Mouse (Mus musculus) layer of hippocampus, adult 18-20 months (tissue): ENCODE measurements around the gene Tenm3. TPM values are rescaled to one million over a fixed set of nuclear protein-coding genes. Genes with fewer than 3 reads are reported as not detected.

Experiments used
- DNase-seq, 2 experiments: peaks; one replicate each; pipeline ENCODE4 v3.0.0; 2022; ENCODE audit warnings: low spot score in 2 of 2
- total RNA-seq, 2 experiments: library from RNA; stranded (reverse); gene quantifications; 2 replicates each; pipeline ENCODE4 v1.2.3; 2021

Tenm3 gene
- total RNA-seq, 2 experiments from 2014 or later: 71.3 to 71.7 TPM

DNA sequence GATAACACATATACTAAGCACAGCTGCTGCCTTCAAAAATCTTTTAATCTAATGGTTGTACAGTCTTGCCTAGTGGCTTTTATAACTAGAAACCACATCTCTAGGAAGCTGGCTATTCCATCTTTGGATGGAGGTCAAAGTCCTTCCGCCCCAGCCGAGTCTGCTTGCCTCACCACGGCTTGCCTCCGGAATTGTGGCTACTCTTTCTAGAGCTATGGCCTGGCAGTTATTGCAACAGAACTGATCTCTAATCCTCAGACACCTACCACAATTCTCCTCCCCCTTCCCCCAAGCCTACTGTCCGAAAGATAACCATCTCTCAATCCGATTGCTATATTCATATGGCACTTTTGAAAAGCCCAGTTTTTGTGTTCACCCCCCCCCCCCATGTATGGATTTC, 101.0 kb downstream of the Tenm3 start:
- no peak for DNase-seq

DNA sequence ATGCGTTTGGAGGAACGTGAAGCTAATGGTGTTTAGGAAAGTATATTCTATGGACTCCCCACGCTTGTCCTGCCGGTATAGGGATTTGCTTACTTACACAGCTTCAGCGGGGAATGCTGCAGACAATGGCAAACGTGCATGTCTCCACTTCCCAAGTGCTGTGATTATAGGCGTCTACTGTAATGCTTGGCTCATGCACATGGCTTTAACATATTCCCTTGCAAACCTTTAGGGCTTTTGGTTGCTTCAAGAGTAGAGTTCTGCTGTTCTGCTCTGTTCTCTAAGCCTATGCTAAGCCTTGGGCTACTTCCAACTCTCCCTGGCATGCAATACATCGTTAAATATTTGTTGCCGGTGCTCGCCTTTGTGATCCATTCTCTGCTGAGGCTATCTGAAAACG, 102.8 kb downstream of the Tenm3 start:
- no peak for DNase-seq

DNA sequence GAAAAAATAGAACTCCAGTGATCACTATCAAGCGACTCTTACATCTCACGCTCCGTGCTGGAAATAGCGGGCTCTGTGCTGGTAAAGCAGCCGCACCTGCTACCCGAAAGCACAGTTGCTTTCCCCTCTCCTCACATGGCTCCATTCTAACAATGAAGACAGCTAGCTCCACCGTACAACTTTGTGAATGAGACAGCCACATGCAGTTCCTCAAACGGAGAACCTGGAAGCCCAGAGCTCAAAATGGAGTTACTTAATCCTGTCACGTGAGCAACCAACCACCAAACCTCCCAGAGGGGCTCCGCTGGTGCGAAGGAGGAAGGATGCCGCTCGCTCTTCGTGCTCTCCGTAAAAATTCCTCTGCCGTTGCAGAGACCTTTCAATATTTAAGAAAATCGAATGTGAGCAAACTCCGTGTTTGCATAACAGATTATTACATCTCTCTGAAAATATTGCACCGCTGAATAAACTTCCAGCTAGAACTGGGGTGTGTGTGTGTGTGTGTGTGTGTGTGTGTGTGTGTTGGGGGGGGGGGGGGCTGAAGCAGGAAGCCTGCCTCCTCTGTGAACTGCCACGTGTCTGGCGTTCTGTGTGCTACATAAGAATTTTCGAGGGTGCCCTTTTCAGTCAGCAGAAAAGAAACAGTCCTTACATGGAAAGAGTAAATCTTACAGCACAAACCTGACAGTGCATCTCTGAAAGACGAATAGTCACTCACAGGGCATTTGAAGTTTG, 103.4 kb downstream of the Tenm3 start:
- DNase-seq: peak in 1 of 2 experiments; percentile 35

DNA sequence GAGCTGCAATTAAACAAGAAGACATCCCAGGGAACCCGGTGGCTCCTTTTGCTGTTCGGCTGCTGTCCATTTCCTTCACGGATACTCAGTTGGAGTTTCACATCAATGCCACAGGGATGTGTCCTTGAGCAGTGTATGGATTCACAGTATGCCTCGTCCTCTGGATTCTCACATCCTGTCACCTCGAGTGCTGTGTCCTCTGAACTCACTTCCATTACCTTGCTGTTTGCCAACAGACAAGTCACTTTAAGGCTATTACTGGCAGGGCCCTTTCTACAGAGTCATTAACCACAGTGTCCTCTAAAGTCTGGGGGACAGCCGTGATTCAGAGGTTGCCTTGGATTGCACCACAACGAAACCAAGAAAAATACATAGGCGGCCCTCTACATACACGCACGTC, 110.0 kb downstream of the Tenm3 start:
- no peak for DNase-seq

DNA sequence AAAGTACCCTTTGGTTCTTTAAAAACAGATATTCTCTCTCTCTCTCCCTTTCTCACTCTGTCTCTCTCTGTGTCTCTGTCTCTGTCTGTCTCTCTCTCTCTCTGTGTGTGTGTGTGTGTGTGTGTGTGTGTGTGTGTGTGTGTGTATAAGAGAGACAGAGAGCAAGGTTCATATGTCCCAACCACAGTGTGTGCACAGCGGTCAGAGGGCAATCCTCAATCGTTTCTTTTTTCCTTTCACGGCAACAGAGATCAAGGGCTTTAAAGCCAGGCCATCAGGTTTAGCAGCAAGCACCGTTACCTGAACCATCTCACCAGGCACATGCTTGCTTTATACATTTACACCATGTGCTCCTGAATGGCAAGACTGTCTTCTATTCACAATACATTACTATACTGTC, 110.7 kb downstream of the Tenm3 start:
- DNase-seq: no peak

DNA sequence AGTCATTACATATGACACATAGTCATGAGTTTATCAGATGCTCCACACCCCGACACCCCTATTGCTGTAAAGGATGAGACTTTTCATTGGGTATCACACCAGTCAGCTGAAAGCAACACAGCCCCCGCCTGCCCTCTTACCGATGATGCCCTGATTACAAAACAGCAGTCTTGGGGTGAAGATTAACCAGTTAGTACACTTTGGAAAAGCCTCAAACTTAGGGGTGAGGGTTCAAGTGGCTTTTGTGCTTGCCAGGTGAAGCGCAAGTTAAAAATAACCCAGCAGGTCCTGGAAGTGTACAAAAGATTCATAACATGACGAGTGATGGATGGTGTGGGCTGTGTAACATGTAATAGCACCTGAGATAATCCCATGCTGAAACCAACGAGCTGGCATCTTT, 113.0 kb downstream of the Tenm3 start:
- DNase-seq: no peak

DNA sequence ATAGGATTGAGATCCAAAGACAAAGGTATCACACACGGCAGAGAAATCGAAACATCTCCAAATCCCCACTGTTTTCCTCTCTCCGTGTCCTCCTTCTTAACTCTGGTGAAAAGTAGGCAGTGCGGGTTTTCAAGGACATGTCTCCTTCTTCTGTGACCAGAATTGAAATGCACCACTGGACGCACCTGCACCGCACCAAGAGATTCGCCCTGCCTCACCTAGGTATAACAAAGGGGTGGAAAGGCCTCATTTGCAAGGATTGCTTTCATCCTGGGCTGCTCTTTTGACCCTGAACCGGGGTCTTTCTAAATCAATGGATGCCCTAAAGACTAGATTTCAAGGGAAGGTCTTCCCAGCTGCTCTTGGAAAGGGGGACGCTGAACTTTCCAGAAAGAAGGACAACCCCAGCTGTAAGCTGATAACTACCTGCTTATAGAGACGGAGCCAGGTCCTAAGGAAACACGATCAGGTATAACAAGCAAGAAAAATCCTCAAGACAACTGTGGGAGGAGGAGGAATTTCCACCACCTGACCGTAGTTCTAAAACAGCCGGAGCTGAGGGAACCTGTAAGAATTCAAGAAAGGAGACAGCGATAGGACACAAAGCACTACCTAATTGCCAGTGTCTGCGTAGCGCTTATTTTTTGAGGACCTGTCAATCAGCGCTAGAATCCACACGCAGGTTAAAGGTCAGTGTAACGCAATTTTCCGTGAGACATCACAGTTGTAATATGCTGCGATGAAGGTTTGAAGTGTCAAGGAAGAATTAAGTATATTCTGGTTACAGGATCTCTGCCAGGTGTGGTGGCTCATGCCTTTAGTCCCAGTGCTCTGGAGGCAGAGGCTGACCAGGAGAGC, 114.7 kb downstream of the Tenm3 start:
- no peak for DNase-seq

DNA sequence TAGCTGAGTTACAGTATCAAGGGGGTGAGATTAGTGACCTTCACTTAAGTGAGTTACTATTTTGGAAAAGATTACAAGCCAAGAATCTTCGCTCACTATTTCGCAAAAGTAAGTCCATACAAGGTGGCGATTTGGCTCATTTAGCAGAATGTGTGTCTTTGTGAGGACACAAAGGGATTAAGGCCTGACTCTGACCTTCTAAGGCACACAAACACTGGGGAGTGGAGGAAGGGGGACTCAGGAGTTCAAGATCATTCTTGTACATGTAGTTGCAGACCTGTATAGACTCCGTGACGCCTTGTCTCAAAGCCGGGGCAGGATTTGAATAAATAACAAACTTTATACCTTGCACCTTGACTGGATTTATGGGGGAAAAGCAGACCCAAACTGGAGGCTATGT, 115.7 kb downstream of the Tenm3 start:
- no peak for DNase-seq

DNA sequence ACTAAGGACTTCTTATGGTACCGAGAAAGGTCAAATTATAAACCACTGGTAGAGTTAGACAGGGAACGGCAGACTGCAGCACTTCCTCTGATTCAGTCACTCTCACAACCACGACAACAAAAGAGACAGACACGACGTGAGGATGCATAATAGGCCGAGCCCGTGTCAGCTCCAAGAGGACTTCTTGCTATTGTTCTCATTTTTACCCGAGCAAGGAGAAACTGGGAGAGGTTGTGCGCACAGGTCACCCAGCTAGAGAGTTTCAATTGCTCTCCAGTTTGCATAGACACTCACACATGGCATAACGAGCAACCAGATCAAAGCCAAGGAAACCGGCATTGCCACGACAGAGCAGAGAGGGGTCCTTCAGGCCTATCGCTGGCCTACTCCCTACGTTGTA, 121.0 kb downstream of the Tenm3 start:
- no peak for DNase-seq

DNA sequence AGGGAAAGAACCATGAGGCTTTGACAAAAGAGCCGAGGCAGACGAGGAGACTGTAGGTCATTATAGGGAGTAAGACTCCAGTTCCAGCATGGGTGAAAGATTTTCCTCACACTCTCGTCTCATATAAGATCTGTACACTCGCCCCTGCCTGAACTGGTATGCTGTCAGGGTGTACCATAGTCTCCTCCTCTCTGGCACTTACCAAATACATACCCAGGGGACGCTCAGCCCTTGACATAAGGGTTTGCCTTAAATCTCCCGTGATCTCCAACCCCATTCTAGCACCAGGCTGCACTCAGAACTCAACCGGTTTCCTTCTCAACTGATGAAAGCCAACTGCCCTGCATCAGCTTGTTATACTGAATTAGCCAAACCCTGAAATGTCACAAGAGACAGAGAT, 121.4 kb downstream of the Tenm3 start:
- no peak for DNase-seq

DNA sequence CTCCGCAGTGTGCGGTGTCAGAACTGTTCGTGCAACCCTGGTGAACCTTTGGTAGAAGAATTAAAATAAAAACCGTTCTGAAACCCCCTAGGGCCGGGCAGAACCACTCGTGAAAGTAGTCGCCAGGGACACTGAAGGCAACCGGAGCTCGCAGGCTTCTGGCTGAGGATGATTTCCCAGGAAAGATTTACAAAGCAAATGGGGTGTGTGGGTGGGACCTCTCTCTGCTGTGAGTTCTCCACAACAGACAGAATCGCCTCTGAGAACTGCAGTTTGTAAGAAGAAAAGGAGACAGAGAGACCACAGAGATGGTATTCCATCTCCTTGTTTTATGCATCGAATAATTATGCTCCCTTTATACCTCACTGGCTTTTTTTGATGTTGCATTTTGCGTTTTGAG, 122.4 kb downstream of the Tenm3 start:
- peak; percentile 7 to 27 for DNase-seq

DNA sequence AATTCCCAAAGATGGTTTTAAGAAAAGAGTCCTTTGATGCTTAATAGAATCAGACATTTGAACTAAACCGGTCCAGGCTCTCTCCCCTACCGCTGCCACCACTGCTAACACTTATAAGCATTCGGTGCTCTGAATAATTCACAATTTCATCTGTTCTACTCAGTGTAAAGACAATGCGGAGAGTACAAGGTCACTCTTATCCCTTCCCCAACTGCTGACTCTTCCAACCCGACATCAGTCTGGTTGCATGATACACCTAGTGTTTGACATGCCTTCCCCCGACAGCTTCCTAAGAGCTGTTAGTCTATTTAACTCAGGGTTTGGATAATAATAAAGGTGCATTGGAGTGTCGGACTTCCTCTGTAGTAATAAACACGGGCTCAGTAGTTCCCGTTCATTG, 128.1 kb downstream of the Tenm3 start:
- no peak for DNase-seq

DNA sequence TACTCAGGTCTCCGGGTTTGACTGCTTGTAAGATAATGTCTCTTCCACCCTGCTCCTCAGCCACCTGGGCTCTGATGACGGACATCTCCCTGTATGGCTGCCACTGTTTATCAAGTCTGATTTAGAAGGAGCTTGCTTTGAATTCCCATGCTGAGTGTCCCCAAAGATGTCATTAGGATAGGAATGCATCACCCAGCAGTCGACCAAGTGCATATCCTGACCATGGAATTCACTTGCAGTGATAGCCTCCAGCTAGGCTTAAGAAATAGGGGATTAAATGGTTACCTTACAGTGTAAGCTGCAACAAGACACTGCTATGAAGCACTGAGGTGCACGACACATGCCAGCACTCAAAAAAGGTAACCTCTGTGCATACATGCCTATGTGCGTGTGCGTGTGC, 137.1 kb downstream of the Tenm3 start:
- no peak for DNase-seq

DNA sequence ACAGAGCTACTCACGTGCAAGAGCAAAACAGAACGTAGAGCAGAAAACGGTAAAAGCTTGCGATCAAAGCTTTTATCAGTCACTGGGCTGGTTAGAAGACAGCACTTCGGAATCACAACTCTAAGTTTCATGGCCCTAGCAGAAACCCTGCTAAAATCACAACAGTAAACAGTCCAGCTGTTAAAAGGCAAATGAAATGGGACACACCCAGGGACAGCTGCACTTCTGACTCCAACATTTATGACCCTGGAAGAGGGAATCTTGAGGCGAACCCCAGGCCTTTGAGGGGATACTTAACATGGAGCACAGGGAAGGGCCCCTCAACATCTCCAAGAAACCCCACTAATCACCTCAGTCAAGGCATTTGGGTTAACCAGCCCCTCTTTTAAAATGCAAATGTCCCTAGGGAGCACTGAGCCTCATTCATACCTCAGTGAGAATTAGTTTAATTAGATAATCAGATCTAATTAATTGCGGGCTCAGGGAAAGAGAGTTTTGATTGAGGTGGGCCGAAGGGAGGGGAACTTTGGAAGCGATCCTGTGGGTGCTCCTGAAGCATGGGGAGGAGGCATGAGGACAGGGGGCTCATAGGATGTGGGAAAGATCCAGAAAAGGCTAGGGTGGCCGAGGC, 138.8 kb downstream of the Tenm3 start:
- DNase-seq: no peak

DNA sequence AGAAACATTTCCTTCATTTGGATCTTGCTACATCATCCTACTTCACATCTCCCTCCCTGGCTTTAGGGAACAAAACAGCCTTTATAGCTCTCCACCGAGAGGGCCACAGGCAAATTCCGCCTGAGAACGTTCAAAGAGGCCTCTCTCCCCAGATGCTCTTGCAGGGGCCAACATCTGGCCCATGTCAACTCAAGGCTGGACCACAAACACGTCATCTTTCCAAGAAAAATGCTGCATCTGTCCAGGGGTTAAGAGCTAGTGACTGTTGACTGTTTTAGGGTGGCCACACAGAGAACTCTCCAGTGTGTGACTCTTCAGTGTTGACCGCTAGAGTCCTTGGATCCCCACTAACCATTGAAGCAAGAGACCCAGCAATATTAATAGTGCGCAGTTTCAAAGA, 139.3 kb downstream of the Tenm3 start:
- no peak for DNase-seq

DNA sequence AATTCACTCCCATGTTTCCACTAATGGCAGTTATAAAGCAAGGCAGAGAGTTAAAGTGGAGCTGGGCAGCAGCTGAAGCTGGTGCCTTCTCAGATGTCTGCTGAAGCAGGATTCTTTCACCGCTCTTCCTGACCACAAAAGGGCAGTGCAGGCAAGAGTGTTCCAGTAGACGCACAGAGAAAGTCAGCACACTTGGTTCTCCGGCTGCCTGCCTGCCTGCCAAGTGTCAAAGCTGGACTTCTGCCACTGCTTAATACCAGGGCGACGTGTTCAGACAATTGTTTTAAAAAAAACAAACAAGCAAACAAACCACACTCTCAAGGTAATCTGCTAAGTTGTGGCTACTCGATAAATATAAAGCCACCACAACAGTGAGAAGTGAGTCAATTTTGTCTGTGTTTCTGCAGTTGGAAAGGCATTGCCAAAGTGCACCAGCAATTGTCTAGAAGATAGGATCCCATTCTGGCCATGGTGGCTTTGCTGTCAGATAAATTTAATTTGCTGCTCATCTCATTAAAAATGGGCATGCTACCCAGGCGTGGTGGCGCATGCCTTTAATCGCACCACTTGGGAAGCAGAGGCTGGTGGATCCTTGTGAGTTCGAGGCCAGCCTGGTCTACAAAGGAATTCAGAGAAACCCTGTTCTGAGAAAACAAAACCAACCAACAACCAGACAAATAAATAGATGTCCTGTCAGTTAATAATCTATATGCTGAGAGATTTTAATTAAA, 152.9 kb downstream of the Tenm3 start:
- peak in 1 of 2 experiments; percentile 22 for DNase-seq

DNA sequence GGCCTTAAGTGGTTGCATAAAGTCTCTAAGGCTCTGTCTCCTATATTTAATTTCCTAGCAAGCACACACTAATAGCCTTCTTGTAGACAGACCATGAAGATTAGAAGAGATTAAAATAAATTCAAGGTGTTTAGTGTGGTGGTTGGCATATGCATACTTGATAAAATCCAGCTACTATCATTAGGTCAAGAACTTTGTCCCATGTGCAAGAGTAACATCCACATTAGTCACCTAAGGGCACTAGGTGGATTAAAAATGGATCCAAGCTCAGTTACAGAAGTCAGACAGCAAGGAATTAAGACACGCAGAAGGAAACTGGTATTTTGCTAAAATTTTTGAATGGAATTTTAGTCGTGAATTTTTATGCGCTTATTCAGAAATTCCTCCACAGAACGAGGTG, 155.0 kb downstream of the Tenm3 start:
- DNase-seq: no peak

DNA sequence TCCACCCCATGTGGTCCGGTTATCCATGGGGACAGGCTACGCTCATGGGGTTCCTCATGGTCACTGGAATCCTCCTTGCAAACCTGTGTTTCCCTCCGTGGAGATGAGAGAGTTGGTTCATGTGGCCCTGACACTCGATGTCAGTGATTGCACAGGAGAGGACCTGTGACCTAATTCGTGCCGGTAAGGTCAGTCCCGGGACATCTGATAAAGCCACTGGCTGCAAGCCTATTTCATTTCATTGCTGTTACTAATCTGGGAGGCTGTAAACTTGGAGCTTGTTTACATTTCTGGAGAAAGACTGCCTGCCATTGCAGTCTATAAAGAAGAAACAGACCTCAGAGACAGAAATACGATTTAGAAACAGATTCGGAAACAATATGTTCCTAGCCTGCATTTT, 155.6 kb downstream of the Tenm3 start:
- DNase-seq: no peak

DNA sequence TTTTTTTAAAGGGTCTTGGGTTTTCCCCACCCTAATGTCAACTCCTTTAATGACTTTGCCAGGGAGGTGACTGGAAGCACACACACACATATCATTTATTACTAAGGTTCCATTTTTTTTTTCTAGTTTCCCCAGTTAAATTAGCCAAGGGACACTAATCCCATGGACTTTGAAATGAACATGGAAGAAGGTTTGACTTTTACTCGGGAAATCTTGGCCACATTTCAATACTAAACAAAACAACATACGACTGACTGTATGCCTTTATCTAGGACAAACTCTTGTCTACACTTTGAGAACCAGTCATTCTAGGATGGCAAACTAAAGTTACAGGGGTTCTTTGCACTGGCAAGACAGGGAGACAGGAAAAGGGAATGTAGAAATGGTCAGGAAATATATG, 170.3 kb downstream of the Tenm3 start:
- no peak for DNase-seq

DNA sequence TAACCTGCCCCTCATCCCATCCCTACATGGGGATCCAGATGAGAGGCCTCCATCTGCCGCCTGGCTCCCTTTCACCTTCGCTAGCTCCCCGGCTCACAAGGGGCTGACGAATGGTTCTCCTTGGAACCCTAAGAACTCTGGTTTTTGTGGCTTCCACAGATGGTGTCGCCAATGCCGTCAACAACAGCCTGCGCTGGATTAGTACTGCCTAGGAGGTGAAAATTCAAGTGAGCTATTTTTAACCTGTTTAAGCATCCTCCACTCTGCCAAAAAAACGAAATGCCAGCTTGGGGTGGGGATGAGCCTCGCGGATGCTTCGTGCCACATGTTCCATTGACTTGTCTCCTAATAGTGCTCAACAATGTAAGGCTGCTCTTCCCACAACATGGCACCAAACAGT, 171.3 kb downstream of the Tenm3 start:
- DNase-seq: peak; percentile 14 to 25

DNA sequence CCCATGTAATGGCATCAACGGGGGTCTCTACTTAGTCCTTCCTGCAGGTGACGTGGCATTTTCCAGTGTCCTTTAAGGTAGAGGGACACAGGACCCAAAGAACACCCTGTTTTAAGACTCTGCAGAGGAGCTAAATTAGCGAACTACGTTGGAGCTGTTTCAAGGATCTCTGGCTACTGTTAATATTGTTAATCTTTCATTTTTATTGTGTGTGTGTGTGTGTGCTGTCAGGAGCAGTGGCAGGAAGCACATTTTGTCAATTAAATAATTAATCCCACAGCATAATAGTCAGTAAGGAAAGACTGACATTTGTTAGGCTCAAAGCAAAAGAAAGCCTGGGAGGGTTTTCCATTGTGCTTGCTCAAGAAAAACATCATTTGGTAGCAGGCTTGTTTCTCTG, 172.4 kb downstream of the Tenm3 start:
- DNase-seq: no peak

DNA sequence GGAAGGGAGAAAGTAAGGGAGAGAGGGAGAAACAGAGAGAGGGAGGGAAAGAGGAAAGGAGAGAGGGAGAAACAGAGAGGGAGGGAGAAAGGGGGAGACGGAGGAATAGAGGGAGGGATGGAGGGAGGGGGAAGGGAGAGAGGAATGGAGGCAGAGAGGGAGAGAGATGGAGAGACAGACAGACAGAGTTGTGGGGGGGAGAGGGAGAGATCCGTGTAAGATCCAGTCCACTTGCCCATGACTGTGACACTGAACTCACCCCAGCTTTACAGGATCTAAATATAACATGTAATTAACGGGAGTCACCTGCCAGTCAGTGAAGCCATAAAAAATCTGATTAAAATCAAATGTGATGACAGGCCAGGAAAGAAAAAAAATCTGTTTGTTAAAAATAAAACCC, 172.9 kb downstream of the Tenm3 start:
- DNase-seq: no peak
